Mouse (Mus musculus): ENCODE measurements at regions not wholly inside any gene's neighbourhood (a gene's known extent, or its start where the extent isn't known, plus 50 kb on each side); places are given as distances from the start of the nearest gene placed in this dataset.
A peak's percentile ranks its signal among the peaks of the same experiment; 100 is the strongest.
"Not testable (repeated sequence)": the region's sequence is repeated elsewhere in the genome, so short reads cannot be mapped to it uniquely, and the experiment has no call there.

- intact Hi-C loops (cut with DNase I): no loop called here
- DNase-seq (ENCODE audit: low spot score in 2 of 2): no peak
These were observed 169.6 kb upstream of the Fer start for GRCm38 (mm10) chr17:63693274-63693673.

- DNase-seq (ENCODE audit: low spot score in 2 of 2): no peak
- intact Hi-C loops (cut with DNase I): no loop called here
These were observed 163.3 kb upstream of the Fer start for GRCm38 (mm10) chr17:63699537-63699936.

- intact Hi-C loops (cut with DNase I): no loop called here
- no peak for DNase-seq (ENCODE audit: low spot score in 2 of 2)
These were observed 157.9 kb upstream of the Fer start for GRCm38 (mm10) chr17:63704991-63705390.

GRCm38 (mm10) chr17:63712937-63713336 is 149.9 kb upstream of the Fer start:
- intact Hi-C loops (cut with DNase I): no loop called here

GRCm38 (mm10) chr17:63715687-63716086 is 147.2 kb upstream of the Fer start:
- no peak for DNase-seq (ENCODE audit: low spot score in 2 of 2)
- intact Hi-C loops (cut with DNase I): no loop called here

More at GRCm38 (mm10) chr17:63712937-63713336, 149.9 kb upstream of the Fer start:
- no peak for DNase-seq (ENCODE audit: low spot score in 2 of 2)

GRCm38 (mm10) chr17:63716161-63716560 is 146.7 kb upstream of the Fer start:
- intact Hi-C loops (cut with DNase I): no loop called here

GRCm38 (mm10) chr17:63717051-63717578 is 145.7 kb upstream of the Fer start:
- no peak for DNase-seq (ENCODE audit: low spot score in 2 of 2)
- intact Hi-C loops (cut with DNase I): no loop called here

More at GRCm38 (mm10) chr17:63716161-63716560, 146.7 kb upstream of the Fer start:
- DNase-seq (ENCODE audit: low spot score in 2 of 2): no peak

GRCm38 (mm10) chr17:63718972-63719715 is 143.7 kb upstream of the Fer start:
- intact Hi-C loops (cut with DNase I): no loop called here
- DNase-seq (ENCODE audit: low spot score in 2 of 2): no peak

- DNase-seq (ENCODE audit: low spot score in 2 of 2): no peak
- intact Hi-C loops (cut with DNase I): no loop called here
These were observed 143.1 kb upstream of the Fer start for GRCm38 (mm10) chr17:63719771-63720170.

- DNase-seq (ENCODE audit: low spot score in 2 of 2): no peak
- intact Hi-C loops (cut with DNase I): no loop called here
These were observed 142.0 kb upstream of the Fer start for GRCm38 (mm10) chr17:63720883-63721282.

GRCm38 (mm10) chr17:63722434-63723004 is 140.3 kb upstream of the Fer start:
- intact Hi-C loops (cut with DNase I): no loop called here
- DNase-seq (ENCODE audit: low spot score in 2 of 2): peak; percentile 22 to 47

GRCm38 (mm10) chr17:63738206-63738605 is 124.7 kb upstream of the Fer start:
- intact Hi-C loops (cut with DNase I): no loop called here
- DNase-seq (ENCODE audit: low spot score in 2 of 2): no peak

- DNase-seq (ENCODE audit: low spot score in 2 of 2): no peak
- intact Hi-C loops (cut with DNase I): no loop called here
These were observed 123.2 kb upstream of the Fer start for GRCm38 (mm10) chr17:63739710-63740109.

- DNase-seq (ENCODE audit: low spot score in 2 of 2); intact Hi-C loops (cut with DNase I): not testable (repeated sequence)
These were observed 113.6 kb upstream of the Fer start for GRCm38 (mm10) chr17:63749257-63749656.

- intact Hi-C loops (cut with DNase I): no loop called here
- no peak for DNase-seq (ENCODE audit: low spot score in 2 of 2)
These were observed 108.5 kb upstream of the Fer start for GRCm38 (mm10) chr17:63754399-63754798.

- DNase-seq (ENCODE audit: low spot score in 2 of 2): no peak
- intact Hi-C loops (cut with DNase I): no loop called here
These were observed 104.8 kb upstream of the Fer start for GRCm38 (mm10) chr17:63757896-63758695.

- no peak for DNase-seq (ENCODE audit: low spot score in 2 of 2)
- intact Hi-C loops (cut with DNase I): no loop called here
These were observed 104.0 kb upstream of the Fer start for GRCm38 (mm10) chr17:63758817-63759404.

GRCm38 (mm10) chr17:63761058-63761457 is 101.8 kb upstream of the Fer start:
- no peak for DNase-seq (ENCODE audit: low spot score in 2 of 2)
- intact Hi-C loops (cut with DNase I): no loop called here

GRCm38 (mm10) chr17:63771111-63771510 is 91.8 kb upstream of the Fer start:
- DNase-seq (ENCODE audit: low spot score in 2 of 2): no peak
- intact Hi-C loops (cut with DNase I): no loop called here
